Mouse (Mus musculus): ENCODE data around the gene Rnf216.
A peak's percentile ranks its signal among the peaks of the same experiment; 100 is the strongest.
"Not testable (repeated sequence)": the region's sequence is repeated elsewhere in the genome, so short reads cannot be mapped to it uniquely, and the experiment has no call there.

Gene Rnf216

GRCm38 (mm10) chr5:143112281-143113246, at the start of gene Rnf216:
Gene Rnf216 (minus strand): TSS chr5:143112994.
- peak; percentile 96 for DNase-seq (ENCODE audit: low read depth, low spot score)

GRCm38 (mm10) chr5:143155534-143155933, 42.7 kb upstream of the Rnf216 start:
- DNase-seq (ENCODE audit: low read depth, low spot score): no peak

- no peak for DNase-seq (ENCODE audit: low read depth, low spot score)
Measured at GRCm38 (mm10) chr5:143153756-143154155, 41.0 kb upstream of the Rnf216 start.

GRCm38 (mm10) chr5:143150044-143150443, 37.2 kb upstream of the Rnf216 start:
- no peak for DNase-seq (ENCODE audit: low read depth, low spot score)

GRCm38 (mm10) chr5:143149536-143149935, 36.7 kb upstream of the Rnf216 start:
- DNase-seq (ENCODE audit: low read depth, low spot score): no peak

- DNase-seq (ENCODE audit: low read depth, low spot score): no peak
Measured at GRCm38 (mm10) chr5:143148661-143149060, 35.9 kb upstream of the Rnf216 start.

GRCm38 (mm10) chr5:143147481-143147880, 34.7 kb upstream of the Rnf216 start, which contains the start of gene Olfr718-ps1:
Gene Olfr718-ps1 (minus strand): TSS chr5:143147581.
- no peak for DNase-seq (ENCODE audit: low read depth, low spot score)

GRCm38 (mm10) chr5:143137580-143137979, 24.8 kb upstream of the Rnf216 start:
- no peak for DNase-seq (ENCODE audit: low read depth, low spot score)

- DNase-seq (ENCODE audit: low read depth, low spot score): no peak
Measured at GRCm38 (mm10) chr5:143135042-143135441, 22.2 kb upstream of the Rnf216 start.

- not testable (repeated sequence) for DNase-seq (ENCODE audit: low read depth, low spot score)
Measured at GRCm38 (mm10) chr5:143134216-143135010, 21.6 kb upstream of the Rnf216 start.

- no peak for DNase-seq (ENCODE audit: low read depth, low spot score)
Measured at GRCm38 (mm10) chr5:143132935-143133514, 20.2 kb upstream of the Rnf216 start.

GRCm38 (mm10) chr5:143130342-143130741, 17.5 kb upstream of the Rnf216 start:
- DNase-seq (ENCODE audit: low read depth, low spot score): peak; percentile 16

- no peak for DNase-seq (ENCODE audit: low read depth, low spot score)
Measured at GRCm38 (mm10) chr5:143129101-143129500, 16.3 kb upstream of the Rnf216 start.

GRCm38 (mm10) chr5:143127837-143128236, 15.0 kb upstream of the Rnf216 start:
- DNase-seq (ENCODE audit: low read depth, low spot score): no peak

GRCm38 (mm10) chr5:143126908-143127307, 14.1 kb upstream of the Rnf216 start:
- no peak for DNase-seq (ENCODE audit: low read depth, low spot score)

GRCm38 (mm10) chr5:143126089-143126488, 13.3 kb upstream of the Rnf216 start:
- DNase-seq (ENCODE audit: low read depth, low spot score): no peak

- no peak for DNase-seq (ENCODE audit: low read depth, low spot score)
Measured at GRCm38 (mm10) chr5:143125601-143126000, 12.8 kb upstream of the Rnf216 start.

- no peak for DNase-seq (ENCODE audit: low read depth, low spot score)
Measured at GRCm38 (mm10) chr5:143124805-143125378, 12.1 kb upstream of the Rnf216 start.

- no peak for DNase-seq (ENCODE audit: low read depth, low spot score)
Measured at GRCm38 (mm10) chr5:143122673-143123072, 9.9 kb upstream of the Rnf216 start.

- no peak for DNase-seq (ENCODE audit: low read depth, low spot score)
Measured at GRCm38 (mm10) chr5:143122125-143122524, 9.3 kb upstream of the Rnf216 start.

GRCm38 (mm10) chr5:143106842-143107241, 6.0 kb downstream of the Rnf216 start:
- no peak for DNase-seq (ENCODE audit: low read depth, low spot score)

GRCm38 (mm10) chr5:143103231-143103630, 9.6 kb downstream of the Rnf216 start:
- no peak for DNase-seq (ENCODE audit: low read depth, low spot score)
